Mouse (Mus musculus): Measurements from ENCODE around the gene Ggta1. TPM values are rescaled to one million over a fixed set of nuclear protein-coding genes. Genes with fewer than 3 reads are reported as not detected.

The Ggta1 gene
- polyA plus RNA-seq, 1 experiment: 7.1 TPM

GRCm38 (mm10) chr2:35503723-35504416 lies 40.8 kb upstream of the Ggta1 start:
- no peak for TF ChIP-seq POLR2A (IDR thresholded peaks at IDR 0.05; ENCODE audit: borderline replicate concordance, extremely low read depth, insufficient read depth, insufficient read length, poor library complexity, severe bottlenecking)
- TF ChIP-seq CTCF (IDR thresholded peaks at IDR 0.05; ENCODE audit: borderline replicate concordance, extremely low read depth, insufficient read depth, insufficient read length): no peak
- DNase-seq (ENCODE audit: low read depth): no peak

GRCm38 (mm10) chr2:35503021-35503722 lies 40.1 kb upstream of the Ggta1 start:
- no peak for DNase-seq (ENCODE audit: low read depth)
- TF ChIP-seq POLR2A (IDR thresholded peaks at IDR 0.05; ENCODE audit: borderline replicate concordance, extremely low read depth, insufficient read depth, insufficient read length, poor library complexity, severe bottlenecking) (no peak), CTCF (IDR thresholded peaks at IDR 0.05; ENCODE audit: borderline replicate concordance, extremely low read depth, insufficient read depth, insufficient read length) (no peak)

- no peak for DNase-seq (ENCODE audit: low read depth)
These were observed 39.5 kb upstream of the Ggta1 start for GRCm38 (mm10) chr2:35502561-35502960.

GRCm38 (mm10) chr2:35499474-35499873 lies 36.4 kb upstream of the Ggta1 start:
- DNase-seq (ENCODE audit: low read depth): no peak
- TF ChIP-seq POLR2A (IDR thresholded peaks at IDR 0.05; ENCODE audit: borderline replicate concordance, extremely low read depth, insufficient read depth, insufficient read length, poor library complexity, severe bottlenecking): no peak

More at GRCm38 (mm10) chr2:35502561-35502960, 39.5 kb upstream of the Ggta1 start:
- no peak for TF ChIP-seq CTCF (IDR thresholded peaks at IDR 0.05; ENCODE audit: borderline replicate concordance, extremely low read depth, insufficient read depth, insufficient read length)
- no peak for TF ChIP-seq POLR2A (IDR thresholded peaks at IDR 0.05; ENCODE audit: borderline replicate concordance, extremely low read depth, insufficient read depth, insufficient read length, poor library complexity, severe bottlenecking)

GRCm38 (mm10) chr2:35498961-35499360 lies 35.9 kb upstream of the Ggta1 start:
- TF ChIP-seq CTCF (IDR thresholded peaks at IDR 0.05; ENCODE audit: borderline replicate concordance, extremely low read depth, insufficient read depth, insufficient read length) (no peak), POLR2A (IDR thresholded peaks at IDR 0.05; ENCODE audit: borderline replicate concordance, extremely low read depth, insufficient read depth, insufficient read length, poor library complexity, severe bottlenecking) (no peak)
- no peak for DNase-seq (ENCODE audit: low read depth)

- no peak for TF ChIP-seq POLR2A (IDR thresholded peaks at IDR 0.05; ENCODE audit: borderline replicate concordance, extremely low read depth, insufficient read depth, insufficient read length, poor library complexity, severe bottlenecking)
- TF ChIP-seq CTCF (IDR thresholded peaks at IDR 0.05; ENCODE audit: borderline replicate concordance, extremely low read depth, insufficient read depth, insufficient read length): no peak
These were observed 34.7 kb upstream of the Ggta1 start for GRCm38 (mm10) chr2:35497662-35498196.

GRCm38 (mm10) chr2:35496279-35497013 lies 33.4 kb upstream of the Ggta1 start:
- TF ChIP-seq POLR2A (IDR thresholded peaks at IDR 0.05; ENCODE audit: borderline replicate concordance, extremely low read depth, insufficient read depth, insufficient read length, poor library complexity, severe bottlenecking) (no peak), CTCF (IDR thresholded peaks at IDR 0.05; ENCODE audit: borderline replicate concordance, extremely low read depth, insufficient read depth, insufficient read length) (no peak)
- DNase-seq (ENCODE audit: low read depth): no peak

More at GRCm38 (mm10) chr2:35497662-35498196, 34.7 kb upstream of the Ggta1 start:
- no peak for DNase-seq (ENCODE audit: low read depth)

- TF ChIP-seq CTCF (IDR thresholded peaks at IDR 0.05; ENCODE audit: borderline replicate concordance, extremely low read depth, insufficient read depth, insufficient read length) (no peak), POLR2A (IDR thresholded peaks at IDR 0.05; ENCODE audit: borderline replicate concordance, extremely low read depth, insufficient read depth, insufficient read length, poor library complexity, severe bottlenecking) (no peak)
- DNase-seq (ENCODE audit: low read depth): no peak
These were observed 32.7 kb upstream of the Ggta1 start for GRCm38 (mm10) chr2:35495486-35496278.

- TF ChIP-seq POLR2A (IDR thresholded peaks at IDR 0.05; ENCODE audit: borderline replicate concordance, extremely low read depth, insufficient read depth, insufficient read length, poor library complexity, severe bottlenecking): no peak
- TF ChIP-seq CTCF (IDR thresholded peaks at IDR 0.05; ENCODE audit: borderline replicate concordance, extremely low read depth, insufficient read depth, insufficient read length): no peak
- DNase-seq (ENCODE audit: low read depth): no peak
These were observed 30.5 kb upstream of the Ggta1 start for GRCm38 (mm10) chr2:35493566-35493965.

- TF ChIP-seq POLR2A (IDR thresholded peaks at IDR 0.05; ENCODE audit: borderline replicate concordance, extremely low read depth, insufficient read depth, insufficient read length, poor library complexity, severe bottlenecking): no peak
- TF ChIP-seq CTCF (IDR thresholded peaks at IDR 0.05; ENCODE audit: borderline replicate concordance, extremely low read depth, insufficient read depth, insufficient read length): no peak
- DNase-seq (ENCODE audit: low read depth): peak; percentile 50
These were observed 28.1 kb upstream of the Ggta1 start for GRCm38 (mm10) chr2:35491151-35491550.

Data from brain, embryonic 14.5 days (tissue).